Mouse (Mus musculus): Measurements from ENCODE around the gene Brca1. TPM values are rescaled to one million over a fixed set of nuclear protein-coding genes. Genes with fewer than 3 reads are reported as not detected.
"Not testable (repeated sequence)": the region's sequence is repeated elsewhere in the genome, so short reads cannot be mapped to it uniquely, and the experiment has no call there.

Gene Brca1
- polyA plus RNA-seq, 1 experiment from 2014 or later = 14.1 TPM

DNA sequence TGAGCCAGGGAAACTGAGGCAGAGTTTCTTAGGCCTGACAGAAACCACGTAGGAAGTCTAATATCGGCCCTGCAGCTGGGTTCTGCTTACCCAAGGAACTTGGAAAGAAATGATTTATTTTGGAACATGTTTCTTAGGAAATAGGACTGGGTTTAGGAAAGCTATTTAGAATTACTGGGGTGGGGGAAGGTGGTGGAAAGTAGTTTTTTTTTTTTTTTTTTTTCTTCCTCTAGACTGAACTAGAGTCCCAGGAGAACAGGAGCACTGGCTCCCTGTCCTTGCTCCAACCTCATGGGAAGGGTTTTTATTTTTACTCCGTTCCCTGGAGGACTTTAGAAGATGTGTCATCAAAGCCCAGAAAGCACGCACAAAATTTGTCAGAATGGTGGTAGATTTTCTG is 82.6 kb downstream of the Brca1 start:
- Histone ChIP-seq H3K4me2 (ENCODE audit: low read depth, low read length) (peak overlapping the region; percentile 98), H3K4me3 (ENCODE audit: low read length) (peak overlapping the region; percentile 81), H3K27me3 (ENCODE audit: control insufficient read depth, insufficient read depth, low read depth, low read length) (no peaks in the 10 kb centered on the region; the same call in 1 of the 2 replicates), H3K27ac (ENCODE audit: low read length) (no peak overlapping the region), H3K36me3 (ENCODE audit: control insufficient read depth, insufficient read depth, low read length) (no peaks in the 10 kb centered on the region), H3K9ac (ENCODE audit: low read length) (no peak overlapping the region; the same call in 1 of the 2 replicates), H3K9me3 (ENCODE audit: control insufficient read depth, low read length) (no peaks in the 10 kb centered on the region), H3K4me1 (replicated peaks; ENCODE audit: control insufficient read depth, insufficient read depth, low read length) (peaks cover 19% of the 10 kb centered on the region)
- no peak for ATAC-seq (ENCODE audit: low read depth)
- WGBS = 55% methylated on average over 4 of the region's 4 CpGs

DNA sequence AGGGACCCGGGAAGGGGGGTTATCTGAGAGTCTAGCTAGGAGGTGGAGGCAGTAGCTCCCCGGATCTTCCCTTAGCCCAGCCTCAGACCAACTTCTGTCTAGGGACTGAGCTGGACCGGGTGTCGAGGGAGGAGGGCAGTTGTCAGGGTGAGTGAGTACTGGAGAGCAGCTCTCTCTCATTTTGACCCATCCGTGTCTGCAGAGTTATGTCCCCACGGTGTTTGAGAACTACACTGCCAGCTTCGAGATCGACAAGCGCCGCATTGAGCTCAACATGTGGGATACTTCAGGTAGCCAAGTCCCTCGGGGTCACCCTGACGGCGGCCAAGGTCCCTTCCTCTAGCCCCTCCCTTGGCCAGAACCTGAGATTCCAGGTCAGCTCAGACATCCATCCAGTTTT is 83.0 kb downstream of the Brca1 start:
- H3K9ac ChIP-seq (ENCODE audit: low read length) = peak overlapping the region; percentile 75
- no peaks in the 10 kb centered on the region for H3K36me3 ChIP-seq (ENCODE audit: control insufficient read depth, insufficient read depth, low read length)
- peak overlapping the region; percentile 81 for H3K4me3 ChIP-seq (ENCODE audit: low read length)
- no peaks in the 10 kb centered on the region for H3K9me3 ChIP-seq (ENCODE audit: control insufficient read depth, low read length)
- H3K27ac ChIP-seq (ENCODE audit: low read length) = no peak overlapping the region
- peak overlapping the region; percentile 98 for H3K4me2 ChIP-seq (ENCODE audit: low read depth, low read length)
- ATAC-seq (ENCODE audit: low read depth) = no peak
- H3K4me1 ChIP-seq (replicated peaks; ENCODE audit: control insufficient read depth, insufficient read depth, low read length) = peaks cover 22% of the 10 kb centered on the region
- 7% methylated on average over 13 of the region's 13 CpGs for WGBS
- no peaks in the 10 kb centered on the region; the same call in 1 of the 2 replicates for H3K27me3 ChIP-seq (ENCODE audit: control insufficient read depth, insufficient read depth, low read depth, low read length)

GRCm38 (mm10) chr11:101468263-101468688 is 83.5 kb downstream of the Brca1 start:
- Histone ChIP-seq H3K36me3 (ENCODE audit: control insufficient read depth, insufficient read depth, low read length) (no peaks in the 10 kb centered on the region), H3K9me3 (ENCODE audit: control insufficient read depth, low read length) (no peaks in the 10 kb centered on the region), H3K27ac (ENCODE audit: low read length) (no peak overlapping the region), H3K4me1 (replicated peaks; ENCODE audit: control insufficient read depth, insufficient read depth, low read length) (peaks cover 26% of the 10 kb centered on the region), H3K4me3 (ENCODE audit: low read length) (peak overlapping the region; percentile 81), H3K9ac (ENCODE audit: low read length) (peak overlapping the region; percentile 75), H3K27me3 (ENCODE audit: control insufficient read depth, insufficient read depth, low read depth, low read length) (no peaks in the 10 kb centered on the region; the same call in 1 of the 2 replicates), H3K4me2 (ENCODE audit: low read depth, low read length) (peak overlapping the region; percentile 98)
- under 1% methylated on average over 27 of the region's 31 CpGs for WGBS
- ATAC-seq (ENCODE audit: low read depth) = peak; percentile 10

DNA sequence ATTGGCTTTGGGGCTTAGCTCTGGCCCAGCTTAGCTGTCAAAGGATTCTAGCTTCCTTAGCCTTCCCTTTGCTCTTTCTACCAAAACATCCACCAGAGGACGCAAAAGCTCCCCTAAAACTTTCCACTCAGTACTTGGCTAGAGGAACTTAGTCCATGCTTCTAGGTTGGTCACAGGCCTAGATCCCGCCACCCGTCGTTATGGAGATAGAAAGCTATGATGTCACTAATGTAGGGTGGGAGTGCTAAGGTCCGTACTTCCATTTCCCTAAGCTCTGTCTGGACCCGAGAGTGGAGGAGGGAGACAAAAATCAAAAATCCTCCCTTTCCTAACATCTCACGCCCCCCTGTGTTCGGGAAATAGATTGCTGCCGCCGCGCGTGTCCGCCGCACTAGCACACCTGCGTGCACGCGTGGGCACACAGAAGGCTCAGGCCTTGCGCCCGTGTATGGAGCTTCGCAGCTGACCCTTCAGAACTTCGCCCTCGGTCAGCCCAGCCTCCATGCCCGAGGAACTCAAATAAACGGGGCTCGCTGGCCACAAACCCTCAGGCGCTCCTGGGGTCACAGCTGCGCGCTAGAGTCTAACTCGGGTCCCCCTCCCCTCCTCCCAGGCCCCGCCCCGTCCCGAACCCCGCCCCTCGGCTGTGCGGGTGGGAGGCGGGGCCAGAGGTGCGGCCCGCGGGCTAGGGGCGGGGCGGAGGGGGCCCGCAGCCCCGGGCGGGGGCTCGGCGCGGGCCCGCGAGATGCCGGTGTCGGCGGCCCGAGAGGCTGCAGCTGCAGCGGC is 84.1 kb downstream of the Brca1 start:
- no peak overlapping the region; the same call in none of the 2 replicates for H3K27ac ChIP-seq (ENCODE audit: low read length)
- H3K4me3 ChIP-seq (ENCODE audit: low read length) = peak overlapping the region; percentile 81
- peak overlapping the region; percentile 75 for H3K9ac ChIP-seq (ENCODE audit: low read length)
- peak; percentile 80 for ATAC-seq (ENCODE audit: low read depth)
- H3K4me1 ChIP-seq (replicated peaks; ENCODE audit: control insufficient read depth, insufficient read depth, low read length) = peaks cover 29% of the 10 kb centered on the region
- H3K4me2 ChIP-seq (ENCODE audit: low read depth, low read length) = peak overlapping the region; percentile 98
- no peaks in the 10 kb centered on the region for H3K9me3 ChIP-seq (ENCODE audit: control insufficient read depth, low read length)
- no peaks in the 10 kb centered on the region; the same call in 1 of the 2 replicates for H3K27me3 ChIP-seq (ENCODE audit: control insufficient read depth, insufficient read depth, low read depth, low read length)
- under 1% methylated on average over 38 of the region's 54 CpGs for WGBS
- no peaks in the 10 kb centered on the region for H3K36me3 ChIP-seq (ENCODE audit: control insufficient read depth, insufficient read depth, low read length)

DNA sequence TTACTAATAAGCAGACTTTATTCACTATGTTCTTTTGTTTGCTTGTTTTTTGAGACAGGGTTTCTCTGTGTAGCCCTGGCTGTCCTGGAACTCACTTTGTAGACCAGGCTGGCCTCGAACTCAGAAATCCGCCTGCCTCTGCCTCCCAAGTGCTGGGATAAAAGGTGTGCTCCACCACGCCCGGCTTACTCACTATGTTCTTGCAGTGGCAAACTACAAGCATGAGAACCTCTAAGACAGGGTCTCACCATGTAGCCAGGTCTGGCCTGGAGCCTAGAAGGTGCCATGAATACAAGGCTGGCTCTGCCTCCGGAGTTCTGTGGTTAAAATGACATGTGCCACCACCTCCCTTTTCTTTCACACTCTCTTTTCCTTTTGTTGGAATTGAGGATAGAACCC is 85.2 kb downstream of the Brca1 start:
- not testable (repeated sequence) for H3K9ac ChIP-seq (ENCODE audit: low read length); ATAC-seq (ENCODE audit: low read depth); H3K27ac ChIP-seq (ENCODE audit: low read length); H3K27me3 ChIP-seq (ENCODE audit: control insufficient read depth, insufficient read depth, low read depth, low read length); H3K36me3 ChIP-seq (ENCODE audit: control insufficient read depth, insufficient read depth, low read length); H3K9me3 ChIP-seq (ENCODE audit: control insufficient read depth, low read length)
- WGBS = 52% methylated on average over 5 of the region's 5 CpGs
- H3K4me3 ChIP-seq (ENCODE audit: low read length) = peak overlapping the region; percentile 81
- H3K4me2 ChIP-seq (ENCODE audit: low read depth, low read length) = peak overlapping the region; percentile 95
- peaks cover 32% of the 10 kb centered on the region for H3K4me1 ChIP-seq (replicated peaks; ENCODE audit: control insufficient read depth, insufficient read depth, low read length)

GRCm38 (mm10) chr11:101465869-101466551 is 85.7 kb downstream of the Brca1 start, which contains the start of gene Vat1:
TSS of gene Vat1 (minus strand) at chr11:101466230.
- 2% methylated on average over 54 of the region's 60 CpGs for WGBS

GRCm38 (mm10) chr11:101465101-101465868 is 86.5 kb downstream of the Brca1 start:
- WGBS = under 1% methylated on average over 51 of the region's 51 CpGs
- H3K27ac ChIP-seq (ENCODE audit: low read length) = peak overlapping the region; percentile 89

More at GRCm38 (mm10) chr11:101465869-101466551, 85.7 kb downstream of the Brca1 start, which contains the start of gene Vat1:
- Histone ChIP-seq H3K27me3 (ENCODE audit: control insufficient read depth, insufficient read depth, low read depth, low read length) (no peaks in the 10 kb centered on the region; the same call in 1 of the 2 replicates), H3K4me2 (ENCODE audit: low read depth, low read length) (peak within 1 kb of the TSS; percentile 95), H3K9ac (ENCODE audit: low read length) (peak within 1 kb of the TSS; percentile 84), H3K9me3 (ENCODE audit: control insufficient read depth, low read length) (no peaks in the 10 kb centered on the region), H3K4me3 (ENCODE audit: low read length) (peak within 1 kb of the TSS; percentile 81), H3K36me3 (ENCODE audit: control insufficient read depth, insufficient read depth, low read length) (no peaks in the 10 kb centered on the region), H3K27ac (ENCODE audit: low read length) (peak within 1 kb of the TSS; percentile 89), H3K4me1 (replicated peaks; ENCODE audit: control insufficient read depth, insufficient read depth, low read length) (peaks cover 32% of the 10 kb centered on the region)
- ATAC-seq (ENCODE audit: low read depth) = peak; percentile 75

GRCm38 (mm10) chr11:101464211-101465100 is 87.3 kb downstream of the Brca1 start, which contains the start of gene Rnd2:
TSS of gene Rnd2 (plus strand) at chr11:101464999.
- Histone ChIP-seq H3K4me2 (ENCODE audit: low read depth, low read length) (peak within 1 kb of the TSS; percentile 95), H3K4me1 (replicated peaks; ENCODE audit: control insufficient read depth, insufficient read depth, low read length) (peaks cover 32% of the 10 kb centered on the region), H3K27me3 (ENCODE audit: control insufficient read depth, insufficient read depth, low read depth, low read length) (no peaks in the 10 kb centered on the region; the same call in 1 of the 2 replicates), H3K4me3 (ENCODE audit: low read length) (peak within 1 kb of the TSS; percentile 81), H3K36me3 (ENCODE audit: control insufficient read depth, insufficient read depth, low read length) (0 out of 2 replicates have a peak, but pooled peaks cover 4% of the 10 kb centered on the region), H3K9me3 (ENCODE audit: control insufficient read depth, low read length) (no peaks in the 10 kb centered on the region), H3K27ac (ENCODE audit: low read length) (peak within 1 kb of the TSS; percentile 89), H3K9ac (ENCODE audit: low read length) (peak within 1 kb of the TSS; percentile 84)
- WGBS = 12% methylated on average over 12 of the region's 12 CpGs
- peak; percentile 3; the same call in 1 of the 2 replicates for ATAC-seq (ENCODE audit: low read depth)

More at GRCm38 (mm10) chr11:101465101-101465868, 86.5 kb downstream of the Brca1 start:
- Histone ChIP-seq H3K4me1 (replicated peaks; ENCODE audit: control insufficient read depth, insufficient read depth, low read length) (peaks cover 32% of the 10 kb centered on the region), H3K4me2 (ENCODE audit: low read depth, low read length) (peak overlapping the region; percentile 95), H3K27me3 (ENCODE audit: control insufficient read depth, insufficient read depth, low read depth, low read length) (no peaks in the 10 kb centered on the region; the same call in 1 of the 2 replicates), H3K36me3 (ENCODE audit: control insufficient read depth, insufficient read depth, low read length) (0 out of 2 replicates have a peak, but pooled peaks cover under 1% of the 10 kb centered on the region), H3K9ac (ENCODE audit: low read length) (peak overlapping the region; percentile 84), H3K9me3 (ENCODE audit: control insufficient read depth, low read length) (no peaks in the 10 kb centered on the region), H3K4me3 (ENCODE audit: low read length) (peak overlapping the region; percentile 81)
- ATAC-seq (ENCODE audit: low read depth) = peak; percentile 36

Measured in lung, embryonic 16.5 days (tissue).